In genomic region chr15:101068029-101068428, GRCm38 (mm10) we compare ENCODE assay signal across 14 mouse cellular contexts. TPM values are rescaled to one million over a fixed set of nuclear protein-coding genes. Genes with fewer than 3 reads are reported as not detected.
A peak's percentile ranks its signal among the peaks of the same experiment; 100 is the strongest.
DNase-seq lines count a peak whose midpoint lies in the region; ATAC-seq and TF ChIP-seq lines count a peak whose summit lies in the region.
"Had no signal": no experiment of that assay in that cellular context is flagged by ENCODE, and none has a peak within 500 bp of the region (broad histone marks: within the 10 kb centered on the region; RNA-seq: fewer than 3 reads in every experiment).

No protein-coding gene starts in this region.

- no peaks in the 10 kb centered on the region for H3K27me3 ChIP-seq in heart, embryonic 12.5 days (replicated peaks)
- H3K27me3 ChIP-seq in midbrain, embryonic 12.5 days = peaks cover 11% of the 10 kb centered on the region; the same call in 1 of the 2 replicates
- H3K27me3 ChIP-seq in midbrain, postnatal 0 days (ENCODE audit: insufficient read depth, low read length) = no peaks in the 10 kb centered on the region
- no peaks in the 10 kb centered on the region for H3K27me3 ChIP-seq in intestine, embryonic 15.5 days (replicated peaks)
- H3K27me3 ChIP-seq in stomach, embryonic 15.5 days (replicated peaks) = no peaks in the 10 kb centered on the region
- H3K27me3 ChIP-seq in liver, embryonic 12.5 days (replicated peaks) = 0 out of 2 replicates have a peak, but pooled peaks cover 7% of the 10 kb centered on the region

- H3K4me1 ChIP-seq in heart, embryonic 12.5 days (replicated peaks) = peaks cover 54% of the 10 kb centered on the region
- H3K4me1 ChIP-seq in midbrain, embryonic 12.5 days = peaks cover 71% of the 10 kb centered on the region
- H3K4me1 ChIP-seq in midbrain, postnatal 0 days (ENCODE audit: insufficient read depth, low read length) = no peaks in the 10 kb centered on the region
- peaks cover 72% of the 10 kb centered on the region for H3K4me1 ChIP-seq in intestine, embryonic 15.5 days (replicated peaks)
- peaks cover 69% of the 10 kb centered on the region for H3K4me1 ChIP-seq in stomach, embryonic 15.5 days
- peaks cover 47% of the 10 kb centered on the region for H3K4me1 ChIP-seq in liver, embryonic 12.5 days

- H3K4me3 ChIP-seq in heart, embryonic 12.5 days = no peak overlapping the region
- no peak overlapping the region for H3K4me3 ChIP-seq in midbrain, embryonic 12.5 days
- H3K4me3 ChIP-seq in midbrain, postnatal 0 days (ENCODE audit: low read depth, low read length) = no peak overlapping the region
- no peak overlapping the region for H3K4me3 ChIP-seq in intestine, embryonic 15.5 days (replicated peaks)
- no peak overlapping the region for H3K4me3 ChIP-seq in stomach, embryonic 15.5 days (replicated peaks)
- no peak overlapping the region for H3K4me3 ChIP-seq in liver, embryonic 12.5 days
- H3K4me3 ChIP-seq: layer of hippocampus, adult 2 months; liver, embryonic 13.5 days; myocyte had no signal

- no peak overlapping the region for H3K4me2 ChIP-seq in heart, embryonic 12.5 days
- H3K4me2 ChIP-seq in midbrain, embryonic 12.5 days (replicated peaks) = no peak overlapping the region
- no peak overlapping the region for H3K4me2 ChIP-seq in midbrain, postnatal 0 days (ENCODE audit: low read depth, low read length, poor library complexity, severe bottlenecking)
- H3K4me2 ChIP-seq in intestine, embryonic 15.5 days (replicated peaks) = no peak overlapping the region
- H3K4me2 ChIP-seq in stomach, embryonic 15.5 days = no peak overlapping the region
- no peak overlapping the region for H3K4me2 ChIP-seq in liver, embryonic 12.5 days
- H3K4me2 ChIP-seq: liver, embryonic 13.5 days had no signal

- 60% methylated on average over 3 of the region's 3 CpGs for WGBS in heart, embryonic 12.5 days
- WGBS in midbrain, embryonic 12.5 days = 40% methylated on average over 3 of the region's 3 CpGs
- 56% methylated on average over 3 of the region's 3 CpGs for WGBS in midbrain, postnatal 0 days
- 58% methylated on average over 3 of the region's 3 CpGs for WGBS in intestine, embryonic 15.5 days
- 30% methylated on average over 3 of the region's 3 CpGs for WGBS in stomach, embryonic 15.5 days
- 47% methylated on average over 3 of the region's 3 CpGs for WGBS in liver, embryonic 12.5 days (ENCODE audit: insufficient replicate concordance)

- no peak for ATAC-seq in heart, embryonic 12.5 days (ENCODE audit: insufficient number of reproducible peaks, low FRiP score)
- ATAC-seq in midbrain, embryonic 12.5 days (ENCODE audit: low FRiP score, low read depth) = no peak
- ATAC-seq in midbrain, postnatal 0 days (ENCODE audit: low FRiP score) = no peak
- ATAC-seq in intestine, embryonic 15.5 days = no peak
- no peak for ATAC-seq in stomach, embryonic 15.5 days (ENCODE audit: insufficient read depth, low FRiP score, low read depth)
- no peak for ATAC-seq in liver, embryonic 12.5 days

- no peak overlapping the region for H3K27ac ChIP-seq in heart, embryonic 12.5 days (ENCODE audit: poor library complexity, severe bottlenecking)
- H3K27ac ChIP-seq in midbrain, embryonic 12.5 days (replicated peaks) = peak overlapping the region; percentile 84
- no peak overlapping the region for H3K27ac ChIP-seq in midbrain, postnatal 0 days (ENCODE audit: low read depth, low read length)
- peak overlapping the region; percentile 48; the same call in 1 of the 2 replicates for H3K27ac ChIP-seq in intestine, embryonic 15.5 days
- H3K27ac ChIP-seq in stomach, embryonic 15.5 days = peak overlapping the region; percentile 18; the same call in 1 of the 2 replicates
- no peak overlapping the region for H3K27ac ChIP-seq in liver, embryonic 12.5 days
- H3K27ac ChIP-seq: layer of hippocampus, adult 2 months; liver, embryonic 13.5 days had no signal

- no peaks in the 10 kb centered on the region for H3K9me3 ChIP-seq in heart, embryonic 12.5 days (replicated peaks)
- no peaks in the 10 kb centered on the region for H3K9me3 ChIP-seq in midbrain, embryonic 12.5 days
- no peaks in the 10 kb centered on the region for H3K9me3 ChIP-seq in midbrain, postnatal 0 days (ENCODE audit: low read length)
- no peaks in the 10 kb centered on the region for H3K9me3 ChIP-seq in intestine, embryonic 15.5 days
- H3K9me3 ChIP-seq in stomach, embryonic 15.5 days = no peaks in the 10 kb centered on the region
- no peaks in the 10 kb centered on the region for H3K9me3 ChIP-seq in liver, embryonic 12.5 days (replicated peaks)
- H3K9me3 ChIP-seq: liver, embryonic 13.5 days had no signal

- H3K36me3 ChIP-seq in heart, embryonic 12.5 days = no peaks in the 10 kb centered on the region
- H3K36me3 ChIP-seq in midbrain, embryonic 12.5 days = no peaks in the 10 kb centered on the region
- no peaks in the 10 kb centered on the region for H3K36me3 ChIP-seq in midbrain, postnatal 0 days (ENCODE audit: insufficient read depth, low read length)
- H3K36me3 ChIP-seq in intestine, embryonic 15.5 days = no peaks in the 10 kb centered on the region
- H3K36me3 ChIP-seq in stomach, embryonic 15.5 days = no peaks in the 10 kb centered on the region
- H3K36me3 ChIP-seq in liver, embryonic 12.5 days = no peaks in the 10 kb centered on the region
- H3K36me3 ChIP-seq: liver, embryonic 13.5 days had no signal

- TF ChIP-seq CTCF in midbrain, postnatal 0 days (IDR thresholded peaks at IDR 0.05) = no peak

- H3K9ac ChIP-seq in heart, embryonic 12.5 days = no peak overlapping the region
- no peak overlapping the region for H3K9ac ChIP-seq in midbrain, embryonic 12.5 days (replicated peaks)
- no peak overlapping the region for H3K9ac ChIP-seq in midbrain, postnatal 0 days (replicated peaks; ENCODE audit: low read length, poor library complexity, severe bottlenecking)
- no peak overlapping the region for H3K9ac ChIP-seq in intestine, embryonic 15.5 days
- no peak overlapping the region for H3K9ac ChIP-seq in stomach, embryonic 15.5 days
- no peak overlapping the region for H3K9ac ChIP-seq in liver, embryonic 12.5 days
- H3K9ac ChIP-seq: liver, embryonic 13.5 days had no signal

- DNase-seq in heart, adult 18-20 months = peak; percentile 53 to 80
- DNase-seq in midbrain, postnatal 0 days (ENCODE audit: low spot score) = no peak
- no peak for DNase-seq in B cell, adult 2 months
- DNase-seq: gastrocnemius, postnatal 25 days; liver, embryonic 13.5 days had no signal

RNA-seq across cellular contexts. Expression of gene Fignl2, which starts 10.3 kb away (rescaled TPM):
- 1 to 10 TPM; 1.1 to 1.2 TPM for total RNA-seq in heart, adult 18-20 months (2021)
- polyA plus RNA-seq in heart, embryonic 12.5 days (2016; fragmentation: Nextera tagmentation; extraction: Ambion mirVana) = 0.10 and 0.15 TPM in 2 replicates
- 0.34 and 0.37 TPM in 2 replicates for polyA plus RNA-seq in midbrain, embryonic 12.5 days (2016; fragmentation: Nextera tagmentation; extraction: Ambion mirVana)
- total RNA-seq in midbrain, postnatal 0 days (2014; rRNA removed) = 1.0 and 3.4 TPM in 2 replicates
- 0.04 and 0.05 TPM in 2 replicates for polyA plus RNA-seq in midbrain, postnatal 0 days (2015; fragmentation: Nextera tagmentation; extraction: Ambion mirVana)
- polyA plus RNA-seq in intestine, embryonic 15.5 days (2015; fragmentation: Nextera tagmentation; extraction: Ambion mirVana) = 0.18 and 0.19 TPM in 2 replicates
- 0.19 and 0.21 TPM in 2 replicates for polyA plus RNA-seq in stomach, embryonic 15.5 days (2015; fragmentation: Nextera tagmentation; extraction: Ambion mirVana)
- 0.17 and 0.25 TPM in 2 replicates for polyA plus RNA-seq in liver, embryonic 12.5 days (2016; fragmentation: Nextera tagmentation; extraction: Ambion mirVana)

RNA-seq across cellular contexts. Expression of gene Gm47841, which starts 20.8 kb away (rescaled TPM):
- total RNA-seq in heart, adult 18-20 months (2021) = not detected
- not detected in 2 replicates for polyA plus RNA-seq in heart, embryonic 12.5 days (2016; fragmentation: Nextera tagmentation; extraction: Ambion mirVana)
- not detected in 2 replicates for polyA plus RNA-seq in midbrain, embryonic 12.5 days (2016; fragmentation: Nextera tagmentation; extraction: Ambion mirVana)
- not detected in 2 replicates for total RNA-seq in midbrain, postnatal 0 days (2014; rRNA removed)
- polyA plus RNA-seq in midbrain, postnatal 0 days (2015; fragmentation: Nextera tagmentation; extraction: Ambion mirVana) = not detected in 2 replicates
- polyA plus RNA-seq in intestine, embryonic 15.5 days (2015; fragmentation: Nextera tagmentation; extraction: Ambion mirVana) = not detected in 2 replicates
- not detected in 2 replicates for polyA plus RNA-seq in stomach, embryonic 15.5 days (2015; fragmentation: Nextera tagmentation; extraction: Ambion mirVana)
- polyA plus RNA-seq in liver, embryonic 12.5 days (2016; fragmentation: Nextera tagmentation; extraction: Ambion mirVana) = not detected in 2 replicates
- total RNA-seq: gastrocnemius, postnatal 25 days; layer of hippocampus, adult 2 months had no signal
- polyA plus RNA-seq: embryonic facial prominence, embryonic 14.5 days; liver, embryonic 13.5 days; myocyte had no signal

RNA-seq across cellular contexts. Expression of gene Ankrd33, which starts 47.5 kb away (rescaled TPM):
- not detected for total RNA-seq in heart, adult 18-20 months (2021)
- not detected in 2 replicates for polyA plus RNA-seq in heart, embryonic 12.5 days (2016; fragmentation: Nextera tagmentation; extraction: Ambion mirVana)
- not detected in 2 replicates for polyA plus RNA-seq in midbrain, embryonic 12.5 days (2016; fragmentation: Nextera tagmentation; extraction: Ambion mirVana)
- not detected in 2 replicates for total RNA-seq in midbrain, postnatal 0 days (2014; rRNA removed)
- not detected in 2 replicates for polyA plus RNA-seq in midbrain, postnatal 0 days (2015; fragmentation: Nextera tagmentation; extraction: Ambion mirVana)
- polyA plus RNA-seq in intestine, embryonic 15.5 days (2015; fragmentation: Nextera tagmentation; extraction: Ambion mirVana) = not detected in 2 replicates
- polyA plus RNA-seq in stomach, embryonic 15.5 days (2015; fragmentation: Nextera tagmentation; extraction: Ambion mirVana) = not detected in 2 replicates
- not detected in 2 replicates for polyA plus RNA-seq in liver, embryonic 12.5 days (2016; fragmentation: Nextera tagmentation; extraction: Ambion mirVana)
- total RNA-seq: gastrocnemius, postnatal 25 days; layer of hippocampus, adult 2 months had no signal
- polyA plus RNA-seq: embryonic facial prominence, embryonic 14.5 days; liver, embryonic 13.5 days; myocyte; urinary bladder, adult 2 months had no signal

Comparison
In these comparisons a context has a peak if more than half of its experiments do, and no peak if none do; other contexts are left out.
1. H3K27ac ChIP-seq: peak in midbrain, embryonic 12.5 days (single experiment), intestine, embryonic 15.5 days (single experiment) and stomach, embryonic 15.5 days (single experiment); none in heart, embryonic 12.5 days (single experiment), midbrain, postnatal 0 days (single experiment) and liver, embryonic 12.5 days (single experiment).
2. DNase-seq: peak in heart, adult 18-20 months (2 of 2); none in midbrain, postnatal 0 days (single experiment) and B cell, adult 2 months (0 of 2).